Mouse (Mus musculus) kidney, postnatal 14 days (tissue): ENCODE results near the gene Kcnj9.

Source experiments
- DNase-seq: peaks from one replicate; pipeline ENCODE4 v3.0.0; 2022; ENCODE audit warnings: mixed read lengths

Kcnj9 gene

DNA sequence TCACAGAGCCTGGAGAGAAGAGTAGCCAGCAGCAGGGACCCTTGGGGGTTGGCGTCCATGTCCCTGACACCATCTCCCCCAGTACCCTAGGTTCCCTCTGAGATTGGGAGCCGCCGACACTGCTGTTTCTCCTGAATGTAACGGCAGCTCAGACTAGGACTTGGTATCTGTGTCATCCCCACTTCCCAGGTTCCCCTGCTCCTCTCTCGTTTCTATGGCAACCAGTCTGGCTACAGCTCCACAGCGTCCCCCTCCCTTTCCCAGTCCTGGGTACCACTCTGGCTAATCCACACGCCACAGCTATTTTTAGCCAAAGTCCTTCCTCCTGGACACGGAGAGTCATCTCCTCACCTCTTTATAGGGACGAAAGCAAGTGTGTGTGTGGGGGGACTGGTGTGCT, at the start of gene Kcnj9:
Gene Kcnj9, minus strand, starts transcription at position 188 of the 400 bp plus-strand sequence.
- DNase-seq = no peak

- no peak for DNase-seq
These were observed 47.8 kb upstream of the Kcnj9 start for GRCm38 (mm10) chr1:172376758-172377458.

- peak; percentile 99 for DNase-seq
These were observed 47.1 kb upstream of the Kcnj9 start, which contains the start of gene Pigm for GRCm38 (mm10) chr1:172376198-172376667. Gene Pigm, plus strand, starts transcription at chr1:172376546.

GRCm38 (mm10) chr1:172368768-172369418, 39.8 kb upstream of the Kcnj9 start:
- peak; percentile 44 for DNase-seq

DNA sequence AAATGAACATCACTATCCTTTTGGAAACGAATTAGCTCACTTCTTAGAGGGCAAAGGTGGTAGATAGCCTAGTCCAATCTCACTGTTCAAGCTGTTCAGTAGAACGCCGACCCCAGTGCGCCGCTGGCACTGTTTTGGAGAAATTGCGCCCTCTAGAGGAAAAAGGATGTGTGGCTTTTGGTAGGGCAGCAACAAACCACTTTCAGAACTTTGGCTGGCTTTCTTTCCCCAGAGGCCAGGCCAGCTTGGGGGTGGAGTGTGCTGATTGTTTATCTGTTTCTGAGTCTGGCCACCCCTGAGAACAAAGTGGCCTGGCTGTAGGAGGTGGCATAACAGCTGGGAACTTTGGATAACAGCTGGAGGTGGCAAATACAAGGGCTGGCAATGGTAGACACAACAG, 35.6 kb upstream of the Kcnj9 start:
- peak; percentile 45 for DNase-seq

- no peak for DNase-seq
These were observed 29.2 kb upstream of the Kcnj9 start for GRCm38 (mm10) chr1:172358341-172358740.

GRCm38 (mm10) chr1:172357550-172357949, 28.4 kb upstream of the Kcnj9 start:
- peak; percentile 71 for DNase-seq

DNA sequence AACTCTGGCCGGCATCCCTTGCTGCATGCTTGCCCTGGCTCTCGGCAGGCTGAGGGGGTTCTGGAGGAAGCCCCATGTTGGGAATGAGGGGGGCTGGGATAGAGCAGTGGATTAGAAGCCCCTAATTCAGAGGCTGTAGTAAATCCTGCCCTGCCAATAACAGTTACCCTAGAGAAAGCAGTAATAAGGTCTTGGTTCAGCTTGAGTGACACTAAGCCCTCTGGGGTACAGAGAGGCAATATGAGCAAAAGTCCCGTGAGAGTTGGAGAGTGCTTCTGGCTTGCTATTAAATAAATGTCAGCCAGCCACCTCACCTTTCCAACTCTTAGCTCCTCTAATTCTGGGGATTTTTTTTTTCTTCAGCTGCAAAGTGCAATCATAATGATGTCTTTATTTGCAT, 26.2 kb upstream of the Kcnj9 start:
- no peak for DNase-seq

DNA sequence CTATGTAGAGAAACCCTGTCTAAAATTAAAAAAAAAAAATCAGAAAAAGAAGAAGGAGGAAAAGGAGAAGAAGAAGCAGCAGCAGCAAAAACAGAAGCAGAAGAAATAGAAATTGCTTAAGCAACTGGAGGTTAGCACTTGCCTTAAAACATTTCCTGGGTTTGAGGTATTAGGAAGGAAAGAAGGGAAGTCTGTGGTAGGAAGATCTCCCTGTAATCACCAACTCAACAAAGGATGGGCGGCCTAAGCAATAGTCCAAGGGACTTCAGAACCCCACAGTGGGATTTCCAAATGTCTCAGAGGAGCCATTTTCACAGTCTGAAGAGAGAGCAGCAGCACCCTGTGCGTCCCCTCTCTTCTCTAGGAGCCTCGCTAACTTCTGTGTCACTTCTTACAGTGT, 23.3 kb upstream of the Kcnj9 start:
- DNase-seq = no peak

DNA sequence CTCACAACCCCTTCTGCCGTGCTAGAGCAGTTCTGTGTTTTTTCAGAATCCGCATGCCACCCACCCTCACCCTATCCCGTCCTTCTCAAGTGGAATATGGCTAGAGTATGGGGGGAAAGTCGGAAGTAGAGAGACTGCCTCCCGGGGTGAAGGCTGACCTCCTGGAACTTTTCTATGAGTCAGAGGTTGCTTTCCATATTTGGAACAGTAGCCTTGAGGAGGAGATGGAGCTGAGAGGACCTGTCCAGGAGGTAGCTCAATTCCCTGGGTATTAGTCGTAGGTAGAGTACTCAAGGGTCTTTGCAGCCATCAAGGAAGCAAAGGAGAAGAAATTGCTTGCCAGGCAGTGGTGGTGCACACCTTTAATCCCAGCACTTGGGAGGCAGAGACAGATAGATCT, 22.9 kb upstream of the Kcnj9 start:
- no peak for DNase-seq

DNA sequence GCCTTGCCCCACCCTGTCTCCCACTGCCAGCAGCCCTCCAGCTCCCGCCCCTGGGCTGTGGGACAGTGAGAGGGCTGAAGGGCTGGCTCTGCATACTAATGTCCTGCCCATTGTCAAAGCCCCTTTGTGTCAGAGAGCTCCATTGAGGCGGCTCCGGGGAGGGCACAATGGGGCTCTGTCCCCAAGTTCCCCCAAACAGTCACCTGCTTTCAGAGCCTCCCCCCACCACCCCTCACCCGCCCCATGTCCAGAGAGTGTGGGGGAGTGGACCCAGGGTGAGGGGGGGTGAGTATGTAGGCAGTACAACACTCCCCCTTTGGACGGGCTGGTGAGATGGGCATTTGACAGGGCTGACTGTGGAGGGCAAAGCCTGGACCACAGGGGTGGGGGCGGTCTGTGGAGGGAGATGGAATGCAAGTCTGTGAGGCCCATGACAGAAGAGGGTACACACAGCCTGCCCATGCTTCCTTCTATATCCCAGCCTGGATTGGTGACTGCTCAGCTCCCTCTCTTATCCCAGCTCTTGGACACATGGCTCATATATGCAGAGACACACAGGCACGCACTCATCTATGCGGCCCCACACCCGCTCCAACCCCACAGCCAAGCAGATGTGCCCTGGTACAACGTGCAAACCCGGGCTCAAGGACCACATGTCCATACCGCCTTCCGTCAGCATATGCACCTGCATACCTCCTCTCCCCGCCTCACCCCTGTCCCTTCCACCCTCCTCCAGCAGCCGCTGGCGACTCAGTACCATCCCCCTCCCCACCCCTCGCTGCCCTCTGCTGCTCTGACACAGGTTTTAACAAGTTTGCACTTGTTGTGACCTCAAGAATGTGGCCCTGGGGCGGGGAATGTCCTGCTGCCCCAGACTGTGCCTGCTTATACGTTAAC, 21.0 kb upstream of the Kcnj9 start:
- peak; percentile 90 for DNase-seq

GRCm38 (mm10) chr1:172349504-172349903, 20.4 kb upstream of the Kcnj9 start:
- no peak for DNase-seq

- DNase-seq = no peak
These were observed 18.3 kb upstream of the Kcnj9 start for GRCm38 (mm10) chr1:172347382-172347781.

- peak; percentile 27 for DNase-seq
These were observed 17.6 kb upstream of the Kcnj9 start for GRCm38 (mm10) chr1:172346707-172347106.

GRCm38 (mm10) chr1:172344820-172345219, 15.7 kb upstream of the Kcnj9 start:
- no peak for DNase-seq

DNA sequence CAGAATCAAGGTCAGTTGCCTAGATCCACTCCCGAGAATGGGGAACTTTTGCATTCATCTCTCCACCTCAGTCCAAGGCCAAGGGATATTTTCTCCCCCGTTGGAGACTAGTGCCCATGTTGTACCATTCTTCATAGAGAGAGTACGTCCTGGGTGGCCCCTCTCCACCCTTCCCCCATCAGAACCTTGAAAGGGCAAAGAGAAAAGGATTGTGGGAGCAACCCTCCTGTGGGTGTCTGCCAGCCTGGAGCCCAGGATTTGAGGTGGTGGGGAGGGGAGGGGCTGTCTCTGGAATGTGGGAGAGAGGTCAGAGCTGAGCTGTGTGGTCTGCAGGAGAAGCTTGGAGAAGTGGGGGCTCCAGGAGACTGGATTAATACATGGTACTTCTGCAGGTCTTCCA, 14.8 kb upstream of the Kcnj9 start:
- peak; percentile 30 for DNase-seq

DNA sequence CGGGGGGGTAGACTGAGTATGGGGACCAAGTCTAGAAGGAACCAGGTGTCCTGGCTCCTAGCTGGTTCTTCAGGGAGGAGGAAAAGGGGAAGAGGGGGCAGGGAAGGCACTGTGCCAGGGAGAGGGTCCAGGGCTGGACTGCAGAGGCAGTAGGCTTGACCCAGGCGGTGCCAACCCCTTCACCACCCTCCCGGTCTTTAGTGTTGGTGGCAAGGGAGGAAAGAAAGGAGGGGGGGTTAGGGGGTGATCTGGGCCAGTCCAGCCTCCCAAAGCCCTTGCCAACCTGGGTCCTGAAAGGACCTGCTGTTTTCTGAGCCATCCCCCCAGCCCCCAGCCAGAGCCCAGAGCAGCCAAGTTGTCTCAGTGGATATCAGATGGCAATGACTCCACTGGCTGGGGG, 13.6 kb upstream of the Kcnj9 start:
- DNase-seq = peak; percentile 24

- DNase-seq = no peak
These were observed 12.3 kb upstream of the Kcnj9 start for GRCm38 (mm10) chr1:172341386-172341785.

DNA sequence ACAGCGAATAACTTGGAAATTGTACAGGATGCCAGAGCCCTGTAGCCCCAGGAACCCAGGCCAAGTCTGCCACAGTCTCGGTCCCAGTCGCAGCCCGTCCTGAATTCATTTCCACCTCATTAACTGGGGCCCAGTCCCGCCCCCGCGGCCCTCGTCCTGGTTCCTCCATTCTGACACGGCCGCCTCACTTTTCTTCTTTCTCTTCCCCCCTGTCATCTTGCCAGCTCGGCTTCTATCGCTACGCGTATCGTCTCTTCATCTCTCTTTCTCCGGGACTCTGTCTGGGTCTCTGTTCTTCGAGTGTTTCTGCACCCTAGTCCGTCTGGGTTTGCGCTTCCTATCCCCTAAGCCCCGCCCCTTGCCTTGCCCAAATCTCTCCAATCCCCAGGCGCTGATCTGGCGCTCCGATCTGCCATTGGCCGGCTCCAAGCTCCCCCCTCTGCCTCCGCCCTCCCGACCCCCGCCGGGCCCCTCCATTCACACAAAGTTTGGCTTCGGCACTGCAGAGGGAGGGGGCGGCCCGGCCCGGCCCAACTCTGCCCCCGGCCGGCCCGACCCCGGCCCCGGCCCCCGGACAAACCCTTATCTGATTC, 11.7 kb upstream of the Kcnj9 start, which contains the start of gene Kcnj10:
Gene Kcnj10, plus strand, starts transcription at position 482 of the 593 bp plus-strand sequence.
- peak; percentile 88 for DNase-seq

GRCm38 (mm10) chr1:172337411-172338185, 8.5 kb upstream of the Kcnj9 start:
- DNase-seq = no peak

- DNase-seq = no peak
These were observed 6.7 kb upstream of the Kcnj9 start for GRCm38 (mm10) chr1:172335804-172336203.

DNA sequence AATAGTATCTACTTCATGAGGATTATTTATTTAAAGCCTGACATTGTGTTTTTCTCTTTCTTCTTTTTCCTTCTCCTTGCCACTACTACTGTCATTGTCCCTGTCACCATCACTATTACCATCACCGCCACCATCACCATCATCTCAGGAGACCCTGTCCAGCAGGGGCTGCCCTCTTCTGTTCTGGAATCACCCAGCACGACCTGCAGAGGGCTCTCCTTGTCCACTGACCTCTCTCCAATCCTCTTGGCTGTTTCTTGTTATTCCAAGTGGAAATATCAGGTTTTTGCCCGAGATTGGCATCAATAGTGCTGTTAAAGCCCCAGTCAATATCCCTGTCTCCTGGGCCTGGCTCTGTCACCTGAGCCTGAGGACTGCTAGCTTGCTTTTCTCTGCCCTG, 4.4 kb upstream of the Kcnj9 start:
- no peak for DNase-seq
